Mouse (Mus musculus) liver, adult 2 months (tissue): ENCODE results near the gene Supt7l. TPM values are rescaled to one million over a fixed set of nuclear protein-coding genes. Genes with fewer than 3 reads are reported as not detected.

Experiments
- DNase-seq: peaks from one replicate; pipeline ENCODE4 v3.0.0-alpha.2; 2011; ENCODE audit warnings: low read depth, low spot score; ENCODE audit errors: extremely low read depth
- H3K27ac ChIP-seq: fragments of 200-500 bp; replicated peaks from 2 replicates; pipeline ENCODE4 v1.5.1; 2012; ENCODE audit warnings: low read depth, mild to moderate bottlenecking, control low read depth, inconsistent platforms, low read length; ENCODE audit not compliant: insufficient read depth
- H3K27me3 ChIP-seq: fragments of 200-500 bp; 2 replicates; pipeline ENCODE4 v1.6.1; 2012; ENCODE audit warnings: mild to moderate bottlenecking, moderate library complexity, low read length, inconsistent platforms; ENCODE audit not compliant: control insufficient read depth, insufficient read depth
- H3K36me3 ChIP-seq: fragments of 200-500 bp; 2 replicates; pipeline ENCODE4 v1.6.1; 2012; ENCODE audit warnings: low read length, inconsistent platforms; ENCODE audit not compliant: control insufficient read depth, insufficient read depth
- H3K4me1 ChIP-seq: fragments of 200-500 bp; 2 replicates; pipeline ENCODE4 v1.6.1; 2011; ENCODE audit warnings: low read length; ENCODE audit not compliant: control insufficient read depth, insufficient read depth
- H3K4me3 ChIP-seq: fragments of 200-500 bp; 2 replicates; pipeline ENCODE4 v1.5.1; 2011; ENCODE audit warnings: low read depth, mild to moderate bottlenecking, control low read depth, low read length, moderate library complexity; ENCODE audit not compliant: insufficient read depth
- H3K79me2 ChIP-seq: fragments of 200-500 bp; 2 replicates; pipeline ENCODE4 v1.6.1; 2012; ENCODE audit warnings: inconsistent platforms, mild to moderate bottlenecking, low read length, moderate library complexity; ENCODE audit not compliant: control insufficient read depth, insufficient read depth
- H3K9ac ChIP-seq: fragments of 200-500 bp; 2 replicates; pipeline ENCODE4 v1.6.1; 2012; ENCODE audit warnings: low read depth, mild to moderate bottlenecking, control low read depth, inconsistent platforms, low read length
- CTCF ChIP-seq: fragments of 200-500 bp; IDR thresholded peaks from 2 replicates; pipeline ENCODE4 v1.5.1; 2011; ENCODE audit warnings: low read depth, low read length, control low read depth
- POLR2A ChIP-seq: fragments of 200-500 bp; IDR thresholded peaks from 2 replicates; pipeline ENCODE4 v1.6.1; 2011; ENCODE audit warnings: low read length, control low read depth; ENCODE audit not compliant: insufficient read depth; ENCODE audit errors: extremely low read depth
- WGBS: fragments of 180-500 bp; shearing (Covaris S2); methylation state at CpG from one replicate; pipeline ENCODE4 v1.1.7; 2018; 5-methylcytosine and 5-hydroxymethylcytosine counted together
- polyA plus RNA-seq: library from polyadenylated mRNA; depleted of rRNA; stranded (reverse); fragments of >200 nt; gene quantifications from 2 replicates; pipeline ENCODE4 v1.2.3, GENCODE M21; 2012; rRNA removed
- total RNA-seq: library from RNA; depleted of rRNA; stranded (reverse); fragments of >200 nt; gene quantifications from 2 replicates; pipeline ENCODE4 v1.2.3, GENCODE M21; 2014; rRNA removed

Gene Supt7l
- total and polyA plus RNA-seq, 2 experiments: 6.6 to 6.8 TPM

GRCm38 (mm10) chr5:31485440-31485839 is 42.2 kb downstream of the Supt7l start, which contains the start of gene 4930548H24Rik:
Gene 4930548H24Rik (plus strand): TSS chr5:31485740.
- Histone ChIP-seq H3K4me1 (no peaks in the 10 kb centered on the region), H3K27me3 (no peaks in the 10 kb centered on the region), H3K36me3 (no peaks in the 10 kb centered on the region), H3K4me3 (no peak within 1 kb of the TSS), H3K27ac (no peak within 1 kb of the TSS), H3K9ac (no peak within 1 kb of the TSS), H3K79me2 (no peaks in the 10 kb centered on the region)
- no peak for TF ChIP-seq POLR2A
- no peak for TF ChIP-seq CTCF
- DNase-seq: no peak
- 97% methylated on average over 3 of the region's 3 CpGs for WGBS

- DNase-seq: no peak
- H3K27ac ChIP-seq: no peak overlapping the region
- H3K4me3 ChIP-seq: no peak overlapping the region
- no peaks in the 10 kb centered on the region for H3K79me2 ChIP-seq
- no peak overlapping the region for H3K9ac ChIP-seq
- peaks cover 26% of the 10 kb centered on the region; the same call in 1 of the 2 replicates for H3K36me3 ChIP-seq
- no peaks in the 10 kb centered on the region for H3K4me1 ChIP-seq
- no peaks in the 10 kb centered on the region for H3K27me3 ChIP-seq
- 91% methylated on average over 4 of the region's 4 CpGs for WGBS
- no peak for TF ChIP-seq CTCF
- TF ChIP-seq POLR2A: no peak
These were observed 47.1 kb downstream of the Supt7l start for GRCm38 (mm10) chr5:31480536-31480935.

- Histone ChIP-seq H3K27ac (no peak overlapping the region), H3K4me1 (no peaks in the 10 kb centered on the region), H3K27me3 (no peaks in the 10 kb centered on the region), H3K9ac (no peak overlapping the region), H3K4me3 (no peak overlapping the region), H3K36me3 (peaks cover 25% of the 10 kb centered on the region), H3K79me2 (no peaks in the 10 kb centered on the region)
- whole genome bisulfite sequencing: 88% methylated on average over 7 of the region's 7 CpGs
- DNase-seq: peak; percentile 17
- no peak for TF ChIP-seq POLR2A
- peak; percentile 56 for TF ChIP-seq CTCF
These were observed 57.3 kb downstream of the Supt7l start for GRCm38 (mm10) chr5:31470334-31470733.

GRCm38 (mm10) chr5:31469711-31470110 is 57.9 kb downstream of the Supt7l start:
- 94% methylated on average over 6 of the region's 6 CpGs for WGBS

GRCm38 (mm10) chr5:31467798-31468197 is 59.8 kb downstream of the Supt7l start:
- Histone ChIP-seq H3K79me2 (no peaks in the 10 kb centered on the region), H3K27ac (no peak overlapping the region), H3K4me3 (no peak overlapping the region), H3K4me1 (no peaks in the 10 kb centered on the region), H3K36me3 (peaks cover 18% of the 10 kb centered on the region), H3K9ac (no peak overlapping the region), H3K27me3 (no peaks in the 10 kb centered on the region)
- DNase-seq: peak; percentile 12
- TF ChIP-seq CTCF (no peak), POLR2A (no peak)
- 89% methylated on average over 3 of the region's 3 CpGs for WGBS

More at GRCm38 (mm10) chr5:31469711-31470110, 57.9 kb downstream of the Supt7l start:
- Histone ChIP-seq H3K36me3 (peaks cover 24% of the 10 kb centered on the region), H3K27me3 (no peaks in the 10 kb centered on the region), H3K9ac (no peak overlapping the region), H3K27ac (no peak overlapping the region), H3K4me1 (no peaks in the 10 kb centered on the region), H3K4me3 (no peak overlapping the region), H3K79me2 (no peaks in the 10 kb centered on the region)
- TF ChIP-seq POLR2A (no peak), CTCF (no peak)
- DNase-seq: no peak

Other genes with a start within 250 kb of the Supt7l start
- gene Ift172, start 236.7 kb downstream of the Supt7l start, total RNA-seq: 17.8 and 20.1 TPM in 2 replicates
- gene Ift172, start 236.7 kb downstream of the Supt7l start, polyA plus RNA-seq: 11.0 and 11.7 TPM in 2 replicates
- 30.6 and 34.8 TPM in 2 replicates for gene Fndc4, start 231.7 kb downstream of the Supt7l start, total RNA-seq
- 90.7 and 97.7 TPM in 2 replicates for gene Fndc4, start 231.7 kb downstream of the Supt7l start, polyA plus RNA-seq
- gene Gckr, start 230.4 kb downstream of the Supt7l start, total RNA-seq: 113 and 114 TPM in 2 replicates
- gene Gckr, start 230.4 kb downstream of the Supt7l start, polyA plus RNA-seq: 199 and 282 TPM in 2 replicates
- 8.1 and 9.0 TPM in 2 replicates for gene Zfp512, start 75.4 kb downstream of the Supt7l start, total RNA-seq
- gene Zfp512, start 75.4 kb downstream of the Supt7l start, polyA plus RNA-seq: 4.6 and 4.9 TPM in 2 replicates
- gene 4930548H24Rik, start 42.1 kb downstream of the Supt7l start, total RNA-seq: not detected in 2 replicates
- not detected in 2 replicates for gene 4930548H24Rik, start 42.1 kb downstream of the Supt7l start, polyA plus RNA-seq
- 8.5 and 9.5 TPM in 2 replicates for gene Gpn1, start 33.1 kb downstream of the Supt7l start, total RNA-seq
- 13.2 and 19.0 TPM in 2 replicates for gene Gpn1, start 33.1 kb downstream of the Supt7l start, polyA plus RNA-seq
- gene Slc4a1ap, start 812 bp downstream of the Supt7l start, total RNA-seq: 12.6 and 13.2 TPM in 2 replicates
- gene Slc4a1ap, start 812 bp downstream of the Supt7l start, polyA plus RNA-seq: 7.3 and 8.1 TPM in 2 replicates
- 60.8 and 65.1 TPM in 2 replicates for gene Mrpl33, start 69.1 kb upstream of the Supt7l start, total RNA-seq
- 8.6 and 11.5 TPM in 2 replicates for gene Mrpl33, start 69.1 kb upstream of the Supt7l start, polyA plus RNA-seq
- 15.8 and 18.4 TPM in 2 replicates for gene Rbks, start 169.8 kb upstream of the Supt7l start, total RNA-seq
- 11.4 and 11.6 TPM in 2 replicates for gene Rbks, start 169.8 kb upstream of the Supt7l start, polyA plus RNA-seq
- 18.9 and 25.0 TPM in 2 replicates for gene Babam2, start 169.9 kb upstream of the Supt7l start, total RNA-seq
- 16.0 and 20.1 TPM in 2 replicates for gene Babam2, start 169.9 kb upstream of the Supt7l start, polyA plus RNA-seq